In genomic region chr12:80034963-80035411, GRCm38 (mm10) we compare ENCODE assay signal across 11 mouse cellular contexts.
DNase-seq lines count a peak whose midpoint lies in the region; ATAC-seq and TF ChIP-seq lines count a peak whose summit lies in the region.
"Had no signal": no experiment of that assay in that cellular context is flagged by ENCODE, and none has a peak within 500 bp of the region (broad histone marks: within the 10 kb centered on the region; RNA-seq: fewer than 3 reads in every experiment).

No protein-coding gene starts in this region.

- H3K36me3 ChIP-seq in heart, embryonic 15.5 days: no peaks in the 10 kb centered on the region
- H3K36me3 ChIP-seq in ES-Bruce4 (ENCODE audit: control insufficient read depth, insufficient read depth, low read length, poor library complexity, severe bottlenecking): no peaks in the 10 kb centered on the region
- no peaks in the 10 kb centered on the region for H3K36me3 ChIP-seq in embryonic facial prominence, embryonic 12.5 days
- H3K36me3 ChIP-seq: neural tube, embryonic 15.5 days had no signal

- WGBS in heart, embryonic 15.5 days: 57% methylated on average over 4 of the region's 4 CpGs
- 47% methylated on average over 4 of the region's 4 CpGs for WGBS in embryonic facial prominence, embryonic 12.5 days

- H3K9me3 ChIP-seq in heart, embryonic 15.5 days (replicated peaks): no peaks in the 10 kb centered on the region
- H3K9me3 ChIP-seq in ES-Bruce4 (replicated peaks; ENCODE audit: control insufficient read depth, insufficient read depth, low read length, poor library complexity, severe bottlenecking): no peaks in the 10 kb centered on the region
- H3K9me3 ChIP-seq in embryonic facial prominence, embryonic 12.5 days: no peaks in the 10 kb centered on the region
- H3K9me3 ChIP-seq: neural tube, embryonic 15.5 days had no signal

- intact Hi-C loops in left cerebral cortex, postnatal 36 days (cut with DNase I): no loop called here

- no peaks in the 10 kb centered on the region for H3K27me3 ChIP-seq in heart, embryonic 15.5 days
- no peaks in the 10 kb centered on the region for H3K27me3 ChIP-seq in ES-Bruce4 (ENCODE audit: control insufficient read depth, insufficient read depth, low read length, poor library complexity, severe bottlenecking)
- H3K27me3 ChIP-seq in embryonic facial prominence, embryonic 12.5 days: no peaks in the 10 kb centered on the region
- H3K27me3 ChIP-seq: neural tube, embryonic 15.5 days had no signal

- no peak overlapping the region for H3K9ac ChIP-seq in heart, embryonic 15.5 days
- H3K9ac ChIP-seq in ES-Bruce4 (ENCODE audit: low read depth, poor library complexity, severe bottlenecking): no peak overlapping the region
- no peak overlapping the region for H3K9ac ChIP-seq in embryonic facial prominence, embryonic 12.5 days
- H3K9ac ChIP-seq: neural tube, embryonic 15.5 days had no signal

- no peak for TF ChIP-seq CTCF in ES-Bruce4 (IDR thresholded peaks at IDR 0.05; ENCODE audit: low read depth, low read length)

- no peak overlapping the region for H3K4me3 ChIP-seq in heart, embryonic 15.5 days
- no peak overlapping the region for H3K4me3 ChIP-seq in ES-Bruce4 (ENCODE audit: low read depth, low read length)
- H3K4me3 ChIP-seq in embryonic facial prominence, embryonic 12.5 days: no peak overlapping the region
- H3K4me3 ChIP-seq: megakaryocyte, embryonic 14.5 days; neural tube, embryonic 15.5 days had no signal

- H3K4me1 ChIP-seq in heart, embryonic 15.5 days (replicated peaks): peaks cover 31% of the 10 kb centered on the region
- H3K4me1 ChIP-seq in ES-Bruce4 (ENCODE audit: control insufficient read depth, insufficient read depth, low read length): peaks cover 4% of the 10 kb centered on the region
- peaks cover 16% of the 10 kb centered on the region for H3K4me1 ChIP-seq in embryonic facial prominence, embryonic 12.5 days
- H3K4me1 ChIP-seq: neural tube, embryonic 15.5 days had no signal

- DNase-seq in heart, adult 18-20 months: no peak
- peak; percentile 74 for DNase-seq in liver
- DNase-seq in natural killer cell, adult 2 months (ENCODE audit: low spot score in 2 of 2): no peak
- no peak for DNase-seq in left cerebral cortex, postnatal 36 days (ENCODE audit: low spot score in 2 of 2)
- no peak for DNase-seq in adrenal gland, postnatal 10 days
- DNase-seq: layer of hippocampus, adult 9-11 months had no signal

- peak; percentile 84 for TF ChIP-seq EP300 in ES-Bruce4 (IDR thresholded peaks at IDR 0.05; ENCODE audit: insufficient read depth, low read depth, low read length)

- TF ChIP-seq POLR2A in ES-Bruce4 (IDR thresholded peaks at IDR 0.05; ENCODE audit: insufficient read depth, low read length): peak; percentile 36

- peak; percentile 20; the same call in 1 of the 2 replicates for ATAC-seq in heart, embryonic 15.5 days (replicated peaks; ENCODE audit: insufficient number of reproducible peaks, insufficient read depth, low FRiP score, low read depth)
- no peak for ATAC-seq in embryonic facial prominence, embryonic 12.5 days (ENCODE audit: insufficient number of reproducible peaks, insufficient read depth, low FRiP score, low TSS enrichment)

- H3K4me2 ChIP-seq in heart, embryonic 15.5 days: no peak overlapping the region
- no peak overlapping the region for H3K4me2 ChIP-seq in embryonic facial prominence, embryonic 12.5 days (replicated peaks)
- H3K4me2 ChIP-seq: neural tube, embryonic 15.5 days had no signal

- peak overlapping the region; percentile 57 for H3K27ac ChIP-seq in heart, embryonic 15.5 days
- peak overlapping the region; percentile 24 for H3K27ac ChIP-seq in ES-Bruce4 (ENCODE audit: insufficient read depth, low read length)
- H3K27ac ChIP-seq in embryonic facial prominence, embryonic 12.5 days: peak overlapping the region; percentile 7; the same call in 1 of the 2 replicates
- H3K27ac ChIP-seq: neural tube, embryonic 15.5 days had no signal

Comparison
In these comparisons a context has a peak if more than half of its experiments do, and no peak if none do; other contexts are left out.
1. H3K27ac ChIP-seq: peak in every context shown above with its lines; median percentile 57 in heart, embryonic 15.5 days; 24 in ES-Bruce4; 7 in embryonic facial prominence, embryonic 12.5 days.